Mouse (Mus musculus) hindbrain, embryonic 16.5 days (tissue): ENCODE measurements at regions not wholly inside any gene's neighbourhood (a gene's known extent, or its start where the extent isn't known, plus 50 kb on each side); places are given as distances from the start of the nearest gene placed in this dataset.

ENCODE experiments used
- ATAC-seq: fragments of 200-750 bp; cut with Nextera tagmentation; 2 replicates; pipeline ENCODE4 v1.8.0; 2017; ENCODE audit warnings: moderate TSS enrichment, moderate library complexity
- H3K27ac ChIP-seq: fragments of 300-500 bp; sonication (generic); 2 replicates; pipeline ENCODE4 v1.5.1; 2014; ENCODE audit warnings: low read depth, mild to moderate bottlenecking, control low read depth, low read length, moderate library complexity
- H3K27me3 ChIP-seq: fragments of 300-500 bp; sonication (generic); replicated peaks from 2 replicates; pipeline ENCODE4 v1.6.1; 2014; ENCODE audit warnings: low read length; ENCODE audit not compliant: control insufficient read depth, insufficient read depth
- H3K36me3 ChIP-seq: fragments of 300-500 bp; sonication (generic); 2 replicates; pipeline ENCODE4 v1.6.1; 2014; ENCODE audit warnings: mild to moderate bottlenecking, low read length, moderate library complexity, mixed read lengths; ENCODE audit not compliant: control insufficient read depth, insufficient read depth
- H3K4me1 ChIP-seq: fragments of 300-500 bp; sonication (generic); 2 replicates; pipeline ENCODE4 v1.6.1; 2014; ENCODE audit warnings: low read depth, low read length; ENCODE audit not compliant: control insufficient read depth, insufficient read depth
- H3K4me2 ChIP-seq: fragments of 300-500 bp; sonication (generic); 2 replicates; pipeline ENCODE4 v1.6.1; 2014; ENCODE audit warnings: mild to moderate bottlenecking, low read length, control low read depth, moderate library complexity
- H3K4me3 ChIP-seq: fragments of 300-500 bp; sonication (generic); 2 replicates; pipeline ENCODE4 v1.5.1; 2014; ENCODE audit warnings: mild to moderate bottlenecking, low read length, control low read depth, moderate library complexity
- H3K9ac ChIP-seq: fragments of 300-500 bp; sonication (generic); 2 replicates; pipeline ENCODE4 v1.6.1; 2014; ENCODE audit warnings: low read depth, mild to moderate bottlenecking, control low read depth, low read length, moderate library complexity
- H3K9me3 ChIP-seq: fragments of 300-500 bp; sonication (generic); 2 replicates; pipeline ENCODE4 v1.6.1; 2014; ENCODE audit warnings: mild to moderate bottlenecking, low read length, moderate library complexity; ENCODE audit not compliant: control insufficient read depth
- WGBS: fragments of 180-500 bp; shearing (Covaris S2); extraction: QIAGEN DNeasy Blood & Tissue Kit; methylation state at CpG from one replicate; pipeline ENCODE4 v1.1.7; 2014; 5-methylcytosine and 5-hydroxymethylcytosine counted together

- 63% methylated on average over 4 of the region's 4 CpGs for WGBS
- no peak overlapping the region for H3K9ac ChIP-seq
- H3K27ac ChIP-seq, result no peak overlapping the region
- ATAC-seq, result no peak
- no peak overlapping the region for H3K4me3 ChIP-seq
- H3K4me2 ChIP-seq, result no peak overlapping the region
- no peaks in the 10 kb centered on the region for H3K4me1 ChIP-seq
- no peaks in the 10 kb centered on the region for H3K36me3 ChIP-seq
- H3K27me3 ChIP-seq, result no peaks in the 10 kb centered on the region
- peaks cover 3% of the 10 kb centered on the region for H3K9me3 ChIP-seq
These were observed 362.8 kb upstream of the Pcsk5 start for GRCm38 (mm10) chr19:18200105-18200782.

- 32% methylated on average over 4 of the region's 4 CpGs for WGBS
- H3K9me3 ChIP-seq, result no peaks in the 10 kb centered on the region
- H3K27me3 ChIP-seq, result no peaks in the 10 kb centered on the region
- no peak overlapping the region for H3K4me3 ChIP-seq
- no peaks in the 10 kb centered on the region for H3K36me3 ChIP-seq
- no peak overlapping the region for H3K4me2 ChIP-seq
- H3K9ac ChIP-seq, result no peak overlapping the region
- H3K27ac ChIP-seq, result no peak overlapping the region
- ATAC-seq, result peak; percentile 58; the same call in 1 of the 2 replicates
- no peaks in the 10 kb centered on the region for H3K4me1 ChIP-seq
These were observed 351.8 kb upstream of the Pcsk5 start for GRCm38 (mm10) chr19:18189102-18189742.

DNA sequence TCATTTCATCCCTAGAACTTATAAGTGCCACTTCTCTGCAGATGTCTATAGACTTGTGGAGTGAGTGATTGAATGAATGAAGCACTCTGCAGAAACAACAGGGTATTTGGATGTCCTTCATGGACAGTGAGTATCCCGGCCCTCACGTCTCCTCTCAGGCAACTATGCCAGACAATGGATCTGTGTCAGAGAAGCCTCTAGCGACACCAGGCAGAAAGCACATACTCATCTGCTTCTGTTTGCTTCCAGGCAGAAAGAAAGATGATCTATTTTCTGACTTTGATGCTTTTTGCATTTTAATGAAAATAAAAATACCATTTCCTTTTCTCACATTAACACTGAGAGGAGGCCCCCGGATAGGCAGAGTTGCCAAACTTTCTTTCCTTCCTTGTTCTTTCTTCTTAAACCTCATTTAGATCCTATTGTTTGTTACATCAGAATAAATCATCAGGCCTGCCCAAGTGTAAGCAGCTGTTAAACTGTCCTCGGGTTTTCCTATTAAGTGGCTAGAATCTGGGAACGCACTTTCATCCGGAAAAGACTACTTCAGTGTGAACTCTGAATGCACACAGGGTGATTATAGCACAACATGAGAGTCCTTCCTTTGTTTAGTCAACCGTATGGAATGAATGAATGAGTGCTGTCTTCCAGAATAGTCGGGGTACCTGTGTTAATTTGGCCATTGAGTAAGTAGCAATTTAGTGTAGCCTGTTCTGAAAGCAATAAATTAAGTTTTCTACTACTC, 350.9 kb upstream of the Pcsk5 start:
- 46% methylated on average over 9 of the region's 9 CpGs for whole genome bisulfite sequencing
- H3K4me1 ChIP-seq, result no peaks in the 10 kb centered on the region
- H3K27ac ChIP-seq, result no peak overlapping the region
- H3K36me3 ChIP-seq, result no peaks in the 10 kb centered on the region
- no peak overlapping the region for H3K9ac ChIP-seq
- no peak for ATAC-seq
- no peak overlapping the region for H3K4me2 ChIP-seq
- no peak overlapping the region for H3K4me3 ChIP-seq
- no peaks in the 10 kb centered on the region for H3K27me3 ChIP-seq
- H3K9me3 ChIP-seq, result no peaks in the 10 kb centered on the region

DNA sequence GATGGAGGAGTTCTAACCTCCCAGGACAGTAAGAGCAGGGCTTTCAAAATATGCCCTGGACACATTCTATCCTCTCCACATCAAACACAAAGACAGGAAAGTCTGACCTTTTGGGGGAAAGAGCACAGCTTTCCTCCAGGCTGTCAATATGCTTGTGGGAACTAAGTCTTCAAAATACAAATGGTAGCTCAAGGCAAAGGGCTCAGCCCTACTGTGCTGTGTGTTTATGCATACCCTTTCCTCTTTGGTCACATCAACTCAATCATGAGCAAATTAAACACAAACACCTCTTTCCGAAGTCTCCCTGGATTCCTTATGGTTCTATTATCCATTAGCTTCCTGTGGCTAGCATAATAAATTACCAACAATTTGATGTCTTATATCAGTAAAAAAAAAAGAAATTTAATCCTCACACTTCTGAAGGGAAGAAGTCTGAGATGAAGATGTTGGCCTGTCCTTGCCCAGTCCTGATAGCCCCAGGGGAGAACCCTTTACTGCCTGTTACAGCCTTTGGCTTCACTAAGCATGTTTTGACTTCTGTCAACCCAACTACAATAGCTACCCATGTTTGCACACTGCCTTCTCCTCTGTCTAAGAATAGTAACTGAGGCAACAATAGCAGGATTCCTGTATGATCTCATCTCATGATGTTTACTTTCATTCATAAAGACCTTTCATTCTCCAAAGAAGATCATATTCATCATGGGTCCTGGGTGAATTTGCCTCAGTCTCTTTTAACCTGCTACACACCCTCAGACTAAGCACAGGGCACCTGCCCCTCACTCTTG, 348.5 kb upstream of the Pcsk5 start:
- no peak for ATAC-seq
- Histone ChIP-seq H3K27ac (no peak overlapping the region), H3K27me3 (no peaks in the 10 kb centered on the region), H3K9me3 (no peaks in the 10 kb centered on the region), H3K4me1 (no peaks in the 10 kb centered on the region), H3K9ac (no peak overlapping the region), H3K36me3 (no peaks in the 10 kb centered on the region), H3K4me2 (no peak overlapping the region), H3K4me3 (no peak overlapping the region)
- 75% methylated on average over 1 of the region's 1 CpGs for WGBS

DNA sequence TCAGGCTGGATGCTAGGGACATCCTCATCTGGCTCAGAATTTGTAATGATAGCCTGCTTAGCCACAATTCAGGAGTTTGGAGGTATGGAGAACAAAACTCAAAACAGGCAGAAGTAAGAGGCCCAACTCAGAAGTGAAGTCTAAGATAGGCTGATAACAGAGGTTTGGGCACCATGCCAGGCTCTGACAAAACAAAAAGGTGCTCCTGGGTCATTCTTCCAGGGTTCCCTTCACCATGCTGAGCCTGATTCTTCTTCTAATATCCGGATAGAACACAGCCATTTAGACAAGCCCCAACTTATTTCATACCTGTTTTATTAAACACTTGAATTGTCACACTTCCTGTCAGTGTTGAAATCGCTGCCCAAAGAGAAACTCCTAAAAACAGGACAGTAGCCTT, 347.8 kb upstream of the Pcsk5 start:
- Histone ChIP-seq H3K4me2 (no peak overlapping the region), H3K9me3 (no peaks in the 10 kb centered on the region), H3K9ac (no peak overlapping the region), H3K27ac (no peak overlapping the region), H3K4me3 (no peak overlapping the region), H3K27me3 (no peaks in the 10 kb centered on the region), H3K4me1 (no peaks in the 10 kb centered on the region), H3K36me3 (no peaks in the 10 kb centered on the region)
- no peak for ATAC-seq
- WGBS, result 85% methylated on average over 2 of the region's 2 CpGs

- Histone ChIP-seq H3K4me1 (no peaks in the 10 kb centered on the region), H3K27ac (no peak overlapping the region), H3K27me3 (no peaks in the 10 kb centered on the region), H3K4me2 (no peak overlapping the region), H3K4me3 (no peak overlapping the region), H3K36me3 (no peaks in the 10 kb centered on the region), H3K9me3 (no peaks in the 10 kb centered on the region), H3K9ac (no peak overlapping the region)
- no peak for ATAC-seq
- 83% methylated on average over 3 of the region's 3 CpGs for WGBS
These were observed 338.8 kb upstream of the Pcsk5 start for GRCm38 (mm10) chr19:18176200-18176599.

GRCm38 (mm10) chr19:18146494-18146893, 309.1 kb upstream of the Pcsk5 start:
- Histone ChIP-seq H3K4me1 (no peaks in the 10 kb centered on the region), H3K9ac (no peak overlapping the region), H3K27ac (no peak overlapping the region), H3K4me3 (no peak overlapping the region), H3K9me3 (no peaks in the 10 kb centered on the region), H3K4me2 (no peak overlapping the region), H3K36me3 (no peaks in the 10 kb centered on the region), H3K27me3 (no peaks in the 10 kb centered on the region)
- no peak for ATAC-seq
- 87% methylated on average over 3 of the region's 3 CpGs for WGBS

DNA sequence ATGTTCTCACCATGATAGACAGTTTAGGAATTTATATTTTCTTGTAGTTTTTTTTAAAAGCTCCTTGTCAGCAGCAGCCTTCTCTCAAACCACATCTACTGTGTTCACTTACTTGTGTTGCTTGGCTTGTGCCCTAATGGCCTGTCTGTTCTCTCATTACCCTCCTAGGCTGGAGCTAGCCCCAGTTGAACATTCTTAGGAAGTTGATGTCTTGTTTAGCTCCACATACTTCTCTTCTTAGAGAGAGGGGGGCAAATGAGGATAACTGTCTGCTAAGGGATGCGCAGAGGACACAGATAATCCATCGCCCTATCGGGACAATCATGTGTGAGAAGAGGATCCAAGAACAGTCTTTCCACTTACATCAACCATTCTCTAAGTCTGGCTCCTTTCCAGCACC, 293.5 kb upstream of the Pcsk5 start:
- H3K9ac ChIP-seq, result no peak overlapping the region
- H3K4me1 ChIP-seq, result no peaks in the 10 kb centered on the region
- ATAC-seq, result no peak

DNA sequence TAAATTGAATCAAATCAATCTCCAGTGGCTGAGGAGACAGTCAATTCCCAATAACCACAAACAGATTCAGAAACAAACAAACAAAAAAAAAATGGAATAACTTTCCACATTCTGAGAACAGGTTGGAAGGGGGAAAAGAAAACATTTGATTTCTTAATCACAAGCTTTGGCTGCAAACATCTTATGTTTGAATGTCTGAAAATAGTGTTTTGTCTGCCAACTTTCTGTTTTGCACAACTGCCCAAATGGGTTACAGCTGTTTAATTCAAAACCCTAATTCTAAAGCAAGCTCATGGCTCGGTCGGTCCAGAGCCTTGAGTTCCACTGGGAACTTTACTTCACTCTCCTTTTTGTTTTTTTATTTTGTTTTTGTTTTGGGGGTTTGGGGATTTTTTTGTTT, 291.4 kb upstream of the Pcsk5 start:
- H3K27ac ChIP-seq, result no peak overlapping the region
- H3K9ac ChIP-seq, result no peak overlapping the region
- 92% methylated on average over 2 of the region's 2 CpGs for WGBS
- H3K36me3 ChIP-seq, result no peaks in the 10 kb centered on the region
- no peaks in the 10 kb centered on the region for H3K27me3 ChIP-seq
- ATAC-seq, result no peak
- H3K4me1 ChIP-seq, result no peaks in the 10 kb centered on the region
- no peak overlapping the region for H3K4me3 ChIP-seq
- no peaks in the 10 kb centered on the region for H3K9me3 ChIP-seq
- no peak overlapping the region for H3K4me2 ChIP-seq

More for the DNA sequence above, 293.5 kb upstream of the Pcsk5 start:
- H3K4me3 ChIP-seq, result no peak overlapping the region
- no peak overlapping the region for H3K4me2 ChIP-seq
- 93% methylated on average over 3 of the region's 3 CpGs for WGBS
- no peaks in the 10 kb centered on the region for H3K9me3 ChIP-seq
- no peaks in the 10 kb centered on the region for H3K36me3 ChIP-seq
- H3K27me3 ChIP-seq, result no peaks in the 10 kb centered on the region
- no peak overlapping the region for H3K27ac ChIP-seq
